Mouse (Mus musculus) hindbrain, postnatal 0 days (tissue): ENCODE results near the gene Agrp. TPM values are rescaled to one million over a fixed set of nuclear protein-coding genes. Genes with fewer than 3 reads are reported as not detected.

Experiments used
- ATAC-seq: fragments of 200-750 bp; cut with Nextera tagmentation; 2 replicates; pipeline ENCODE4 v1.8.0; 2017; ENCODE audit warnings: mild to moderate bottlenecking, moderate TSS enrichment, moderate library complexity
- DNase-seq: peaks from one replicate; pipeline ENCODE4 v3.0.0-alpha.2; 2015; ENCODE audit warnings: low spot score
- H3K27ac ChIP-seq: fragments of 300-500 bp; sonication (generic); 2 replicates; pipeline ENCODE4 v1.5.1; 2014; ENCODE audit warnings: mild to moderate bottlenecking
- H3K27me3 ChIP-seq: fragments of 300-500 bp; sonication (generic); 2 replicates; pipeline ENCODE4 v1.6.1; 2014; ENCODE audit warnings: low read length, mixed read lengths; ENCODE audit not compliant: insufficient read depth
- H3K36me3 ChIP-seq: fragments of 300-500 bp; sonication (generic); 2 replicates; pipeline ENCODE4 v1.6.1; 2014; ENCODE audit warnings: low read length, mixed read lengths; ENCODE audit not compliant: insufficient read depth
- H3K4me1 ChIP-seq: fragments of 300-500 bp; sonication (generic); 2 replicates; pipeline ENCODE4 v1.6.1; 2014; ENCODE audit warnings: antibody characterized with exemption, low read length, mixed read lengths; ENCODE audit not compliant: insufficient read depth
- H3K4me2 ChIP-seq: fragments of 300-500 bp; sonication (generic); 2 replicates; pipeline ENCODE4 v1.6.1; 2014; ENCODE audit warnings: low read depth, mild to moderate bottlenecking, low read length, moderate library complexity, mixed read lengths
- H3K4me3 ChIP-seq: fragments of 300-500 bp; sonication (generic); 2 replicates; pipeline ENCODE4 v1.5.1; 2014; ENCODE audit warnings: low read length
- H3K9ac ChIP-seq: fragments of 300-500 bp; sonication (generic); replicated peaks from 2 replicates; pipeline ENCODE4 v1.6.1; 2014; ENCODE audit warnings: mild to moderate bottlenecking, low read length, moderate library complexity, mixed read lengths
- H3K9me3 ChIP-seq: fragments of 300-500 bp; sonication (generic); 2 replicates; pipeline ENCODE4 v1.6.1; 2016; ENCODE audit warnings: low read length, mixed read lengths
- CTCF ChIP-seq: IDR thresholded peaks from 2 replicates; pipeline ENCODE4 v1.5.1; 2016; ENCODE audit warnings: antibody characterized with exemption, control low read depth, low read depth
- WGBS: fragments of 180-500 bp; shearing (Covaris S2); extraction: QIAGEN DNeasy Blood & Tissue Kit; methylation state at CpG from one replicate; pipeline ENCODE4 v1.1.7; 2014; 5-methylcytosine and 5-hydroxymethylcytosine counted together
- polyA plus RNA-seq: library from polyadenylated mRNA; unstranded; fragments of >200 nt; fragmentation: Nextera tagmentation; extraction: Ambion mirVana; gene quantifications from 2 replicates; pipeline ENCODE4 v1.2.1, GENCODE M21; 2015
- total RNA-seq: library from RNA; depleted of rRNA; stranded (reverse); fragments of >200 nt; gene quantifications from 2 replicates; pipeline ENCODE4 v1.2.3, GENCODE M21; 2014

The Agrp gene
- total and polyA plus RNA-seq, 2 experiments from 2014 or later = 1.3 to 2.1 TPM

DNA sequence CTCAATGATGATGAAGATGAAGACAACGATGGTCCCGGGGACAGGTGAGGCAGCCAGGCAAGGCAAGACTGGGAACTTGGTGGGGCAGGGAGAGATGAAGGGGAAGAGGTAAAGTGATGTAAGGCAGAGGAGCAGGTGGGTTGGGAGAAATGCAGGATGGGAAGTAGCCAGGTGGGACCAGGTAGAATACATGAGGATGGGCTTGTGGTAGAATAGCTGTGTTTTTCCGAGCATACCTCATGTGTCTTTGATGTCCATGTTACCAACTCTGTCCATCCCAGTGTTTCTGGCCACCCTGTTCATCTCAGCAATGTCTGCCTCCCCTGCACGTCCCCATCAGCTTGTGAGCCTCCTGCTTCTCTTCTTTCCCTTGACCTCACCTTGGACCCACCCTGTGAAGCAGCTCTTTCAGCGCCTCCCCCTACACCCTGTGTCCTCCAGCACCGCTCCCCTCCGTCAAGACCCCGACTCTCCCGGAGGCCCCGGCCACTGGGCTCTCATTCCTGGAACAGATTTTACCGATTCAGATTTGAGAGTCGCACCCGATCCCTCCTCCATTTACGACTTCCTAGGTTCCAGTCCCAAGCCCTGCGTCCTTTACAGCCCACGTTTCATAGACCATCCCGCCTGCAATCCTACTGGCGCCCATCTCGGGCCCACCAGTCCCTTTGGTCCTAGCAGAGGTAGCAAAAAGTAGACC is 18.2 kb downstream of the Agrp start:
- no peak overlapping the region for H3K9ac ChIP-seq
- ATAC-seq = no peak
- H3K4me2 ChIP-seq = no peak overlapping the region
- 93% methylated on average over 19 of the region's 19 CpGs for WGBS
- peaks cover 67% of the 10 kb centered on the region for H3K36me3 ChIP-seq
- H3K4me3 ChIP-seq = no peak overlapping the region
- no peaks in the 10 kb centered on the region for H3K27me3 ChIP-seq
- DNase-seq = no peak
- H3K9me3 ChIP-seq = no peaks in the 10 kb centered on the region
- H3K27ac ChIP-seq = no peak overlapping the region
- no peaks in the 10 kb centered on the region for H3K4me1 ChIP-seq
- no peak for TF ChIP-seq CTCF

DNA sequence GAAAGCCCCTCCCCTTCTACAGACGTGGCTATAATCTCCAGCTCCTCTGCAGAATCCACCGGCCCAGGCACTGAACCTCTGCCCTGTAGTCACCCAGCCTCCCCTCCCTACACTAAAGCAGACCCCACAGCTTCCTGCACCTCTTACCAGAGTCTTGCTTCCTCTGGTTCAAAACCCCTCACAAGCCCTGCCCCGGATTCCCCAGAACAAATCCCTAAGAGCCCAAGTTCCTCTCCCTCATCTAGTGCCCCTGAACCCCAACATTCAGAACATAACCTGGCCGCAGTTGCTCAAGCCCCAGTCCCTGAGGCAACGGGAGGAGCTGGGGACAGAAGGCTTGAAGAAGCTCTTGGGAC is 18.9 kb downstream of the Agrp start:
- WGBS = 92% methylated on average over 5 of the region's 5 CpGs
- no peak for DNase-seq
- ATAC-seq = no peak

DNA sequence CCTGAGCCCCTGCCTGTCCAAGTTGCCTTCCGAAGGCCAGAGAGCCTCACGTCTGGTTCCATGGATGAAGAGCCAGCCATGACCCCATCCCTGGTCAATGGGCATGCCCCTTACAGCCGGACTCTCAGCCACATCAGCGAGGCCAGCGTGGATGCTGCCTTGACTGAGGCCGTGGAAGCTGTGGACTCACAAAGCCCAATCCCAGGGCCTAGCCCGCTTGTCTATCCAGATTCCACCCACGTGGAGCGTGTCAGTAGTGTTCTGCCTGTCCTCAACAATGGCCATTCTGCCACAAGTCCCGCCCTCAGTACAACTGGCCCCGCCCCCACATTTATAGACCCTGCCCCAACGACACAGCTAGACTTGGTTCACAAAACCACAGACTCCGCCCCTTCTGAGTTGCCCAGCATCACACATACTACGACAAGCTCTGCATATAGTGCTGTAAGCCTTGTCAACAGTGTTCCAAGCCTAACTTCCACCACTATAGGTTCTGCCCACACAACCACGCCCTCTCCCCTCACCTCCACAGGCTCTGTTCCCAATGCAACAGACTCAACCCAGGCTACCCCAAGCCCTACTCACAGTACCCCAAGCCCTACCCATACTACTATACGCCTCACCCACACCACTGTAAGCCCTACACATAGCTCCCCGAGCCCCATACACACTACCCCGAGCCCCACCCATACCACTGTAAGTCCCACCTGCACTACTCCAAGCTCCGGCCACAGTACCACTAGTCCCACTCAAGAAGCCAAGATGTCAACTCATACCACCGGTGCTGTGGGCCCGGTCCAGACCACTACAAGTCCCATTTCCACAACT is 19.5 kb downstream of the Agrp start:
- Histone ChIP-seq H3K9ac (no peak overlapping the region), H3K27ac (no peak overlapping the region), H3K4me2 (no peak overlapping the region), H3K27me3 (no peaks in the 10 kb centered on the region), H3K4me1 (no peaks in the 10 kb centered on the region), H3K9me3 (no peaks in the 10 kb centered on the region), H3K4me3 (no peak overlapping the region), H3K36me3 (peaks cover 58% of the 10 kb centered on the region)
- WGBS = 89% methylated on average over 21 of the region's 21 CpGs
- ATAC-seq = no peak
- no peak for TF ChIP-seq CTCF
- DNase-seq = no peak

More for the DNA sequence above, 18.9 kb downstream of the Agrp start:
- TF ChIP-seq CTCF = no peak
- H3K27me3 ChIP-seq = no peaks in the 10 kb centered on the region
- H3K27ac ChIP-seq = no peak overlapping the region
- H3K9me3 ChIP-seq = no peaks in the 10 kb centered on the region
- H3K4me3 ChIP-seq = no peak overlapping the region
- peaks cover 62% of the 10 kb centered on the region for H3K36me3 ChIP-seq
- H3K4me2 ChIP-seq = no peak overlapping the region
- H3K9ac ChIP-seq = no peak overlapping the region
- no peaks in the 10 kb centered on the region for H3K4me1 ChIP-seq

DNA sequence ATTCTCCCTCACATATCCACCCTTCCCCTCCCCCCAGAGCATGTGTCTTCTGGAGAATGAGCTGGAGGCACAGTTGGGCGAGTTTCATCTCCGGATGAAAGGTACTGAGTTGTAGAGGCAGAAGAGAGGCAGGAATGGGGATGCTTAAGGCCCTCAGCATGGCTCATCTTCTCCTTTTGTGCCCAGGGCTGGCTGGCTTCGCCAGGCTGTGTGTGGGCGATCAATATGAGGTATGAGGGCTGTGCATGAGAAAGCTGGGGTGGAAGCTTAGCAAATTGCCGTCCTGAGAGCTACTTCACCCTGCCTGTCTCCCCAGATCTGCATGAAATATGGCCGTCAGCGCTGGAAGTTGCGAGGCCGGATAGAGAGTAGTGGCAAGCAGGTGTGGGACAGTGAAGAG is 21.3 kb downstream of the Agrp start:
- Histone ChIP-seq H3K9me3 (no peaks in the 10 kb centered on the region), H3K27me3 (no peaks in the 10 kb centered on the region), H3K9ac (no peak overlapping the region), H3K27ac (no peak overlapping the region), H3K4me1 (no peaks in the 10 kb centered on the region), H3K4me3 (no peak overlapping the region), H3K36me3 (peaks cover 53% of the 10 kb centered on the region), H3K4me2 (no peak overlapping the region)
- DNase-seq (no peak), ATAC-seq (no peak)
- TF ChIP-seq CTCF = no peak
- WGBS = 90% methylated on average over 9 of the region's 9 CpGs

DNA sequence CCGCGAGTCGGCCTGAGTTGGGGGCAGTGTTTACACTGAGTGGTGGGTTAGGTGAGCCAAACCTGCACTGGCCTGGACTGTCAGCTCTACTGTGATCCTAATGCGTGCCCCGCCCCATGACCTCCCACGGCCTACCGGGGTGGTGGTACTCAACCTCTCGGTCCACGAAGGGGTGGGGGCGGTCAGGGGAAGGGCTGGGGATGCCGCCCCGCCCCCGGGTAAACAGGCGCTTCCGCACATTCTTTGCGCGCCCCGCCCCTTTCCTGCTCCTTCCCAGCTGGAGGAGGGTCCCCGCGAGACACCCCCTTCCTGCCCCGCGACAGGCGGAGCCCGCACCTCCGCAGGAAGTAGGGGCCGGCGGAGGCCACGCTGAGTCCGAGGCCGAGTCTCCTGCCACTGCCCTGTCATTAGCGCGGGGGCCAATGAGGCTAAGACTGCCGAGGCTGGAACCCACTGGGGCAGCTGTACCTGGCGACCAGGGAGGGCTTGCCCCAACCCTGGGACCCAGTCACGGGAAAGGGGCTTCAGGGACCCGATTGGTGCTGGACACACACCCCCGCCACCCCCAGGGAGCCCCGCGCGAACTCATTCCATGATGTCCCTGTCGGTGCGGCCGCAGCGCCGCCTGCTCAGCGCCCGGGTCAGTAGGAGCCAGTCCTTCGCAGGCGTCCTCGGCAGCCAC is 23.2 kb downstream of the Agrp start:
- Histone ChIP-seq H3K4me1 (no peaks in the 10 kb centered on the region), H3K27ac (no peak overlapping the region), H3K36me3 (peaks cover 35% of the 10 kb centered on the region), H3K9ac (peak overlapping the region; percentile 18), H3K4me3 (peak overlapping the region; percentile 32), H3K4me2 (peak overlapping the region; percentile 87), H3K27me3 (no peaks in the 10 kb centered on the region), H3K9me3 (no peaks in the 10 kb centered on the region)
- TF ChIP-seq CTCF = no peak
- ATAC-seq (peak; percentile 48; the same call in 1 of the 2 replicates), DNase-seq (no peak)
- 2% methylated on average over 45 of the region's 50 CpGs for WGBS

DNA sequence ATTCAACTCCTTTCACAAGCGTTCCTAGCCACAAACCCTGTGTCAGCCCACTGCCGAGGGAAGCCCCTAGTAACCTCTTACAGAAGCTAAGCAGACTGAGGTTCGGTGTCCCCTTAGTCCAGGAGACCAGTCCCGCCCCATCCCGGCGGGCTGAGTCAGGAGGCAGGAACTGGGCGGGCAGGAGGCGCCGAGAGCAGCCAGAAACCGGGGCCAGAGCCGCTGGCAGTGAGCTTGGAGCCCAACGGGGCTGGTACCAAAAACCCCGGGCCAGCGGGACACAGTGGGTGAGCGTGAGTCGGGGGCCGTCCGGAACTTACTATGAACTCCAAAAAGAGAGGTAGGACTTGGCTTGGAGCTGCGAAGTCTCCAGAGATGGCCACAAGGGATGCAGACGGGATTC is 24.2 kb downstream of the Agrp start:
- no peaks in the 10 kb centered on the region for H3K9me3 ChIP-seq
- no peak overlapping the region for H3K27ac ChIP-seq
- peak; percentile 11; the same call in 1 of the 2 replicates for ATAC-seq
- peak overlapping the region; percentile 87 for H3K4me2 ChIP-seq
- H3K27me3 ChIP-seq = no peaks in the 10 kb centered on the region
- TF ChIP-seq CTCF = no peak
- peak; percentile 28 for DNase-seq
- H3K4me1 ChIP-seq = no peaks in the 10 kb centered on the region
- WGBS = 9% methylated on average over 20 of the region's 20 CpGs
- peaks cover 27% of the 10 kb centered on the region for H3K36me3 ChIP-seq
- H3K4me3 ChIP-seq = peak overlapping the region; percentile 16; the same call in 1 of the 2 replicates
- no peak overlapping the region for H3K9ac ChIP-seq
